Mouse (Mus musculus): ENCODE measurements around the gene Ucn2.

The Ucn2 gene

GRCm38 (mm10) chr9:109031001-109031400, 45.2 kb downstream of the Ucn2 start:
- DNase-seq (ENCODE audit: low read depth, low spot score): no peak

DNA sequence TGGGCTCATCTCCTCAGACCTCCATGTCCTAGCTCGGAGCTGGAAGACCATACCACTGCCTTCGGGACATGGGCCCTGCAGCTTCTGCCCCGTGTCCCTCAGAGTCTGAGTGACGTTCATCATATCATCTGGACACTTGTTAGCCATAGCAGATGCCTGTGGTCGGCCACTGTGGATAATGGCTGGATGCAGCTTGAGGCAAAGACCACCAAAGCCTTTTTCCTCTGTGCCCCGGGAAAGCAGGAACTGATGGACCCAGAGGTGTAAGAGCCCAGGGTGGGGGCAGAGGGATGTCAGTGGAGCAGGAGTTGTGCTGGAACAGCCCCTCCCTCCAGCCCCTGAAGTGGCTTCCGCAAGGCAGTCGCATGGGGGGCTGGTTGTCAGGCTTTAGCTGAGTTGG, 45.9 kb downstream of the Ucn2 start:
- DNase-seq (ENCODE audit: low read depth, low spot score): no peak

- no peak for DNase-seq (ENCODE audit: low read depth, low spot score)
These were observed 46.6 kb downstream of the Ucn2 start for GRCm38 (mm10) chr9:109032435-109032834.

All from CD4-positive, CD25-positive, alpha-beta regulatory T cell, adult 2 months (primary cell).